Mouse (Mus musculus): ENCODE results near the gene Olfr640.

The Olfr640 gene

GRCm38 (mm10) chr7:104025473-104025872 lies at the start of gene Olfr640:
Gene Olfr640, minus strand, starts transcription at chr7:104025573.
- no peak for DNase-seq (ENCODE audit: low spot score)

GRCm38 (mm10) chr7:104071769-104072168 lies 46.4 kb upstream of the Olfr640 start, which contains the start of gene Olfr644:
Gene Olfr644, minus strand, starts transcription at chr7:104071869.
- DNase-seq (ENCODE audit: low spot score) = no peak

- DNase-seq (ENCODE audit: low spot score) = no peak
Measured at GRCm38 (mm10) chr7:104061345-104061744, 36.0 kb upstream of the Olfr640 start, which contains the start of gene 4930516K23Rik. Gene 4930516K23Rik, minus strand, starts transcription at chr7:104061445.

GRCm38 (mm10) chr7:104059215-104059614 lies 33.8 kb upstream of the Olfr640 start:
- no peak for DNase-seq (ENCODE audit: low spot score)

- DNase-seq (ENCODE audit: low spot score) = no peak
Measured at GRCm38 (mm10) chr7:104052566-104052965, 27.2 kb upstream of the Olfr640 start, which contains the start of gene Olfr642. Gene Olfr642, minus strand, starts transcription at chr7:104052666.

GRCm38 (mm10) chr7:104050745-104051144 lies 25.4 kb upstream of the Olfr640 start:
- DNase-seq (ENCODE audit: low spot score) = no peak

GRCm38 (mm10) chr7:104035145-104035544 lies 9.8 kb upstream of the Olfr640 start, which contains the start of gene Olfr641:
Gene Olfr641, plus strand, starts transcription at chr7:104035445.
- DNase-seq (ENCODE audit: low spot score) = no peak

GRCm38 (mm10) chr7:104026978-104027377 lies 1.6 kb upstream of the Olfr640 start:
- DNase-seq (ENCODE audit: low spot score) = no peak

- DNase-seq (ENCODE audit: low spot score) = no peak
Measured at GRCm38 (mm10) chr7:104021651-104022050, 3.7 kb downstream of the Olfr640 start.

- no peak for DNase-seq (ENCODE audit: low spot score)
Measured at GRCm38 (mm10) chr7:104018953-104019352, 6.4 kb downstream of the Olfr640 start.

- no peak for DNase-seq (ENCODE audit: low spot score)
Measured at GRCm38 (mm10) chr7:104017203-104017602, 8.2 kb downstream of the Olfr640 start, which contains the start of gene Olfr639. Gene Olfr639, minus strand, starts transcription at chr7:104017303.

- no peak for DNase-seq (ENCODE audit: low spot score)
Measured at GRCm38 (mm10) chr7:103999124-103999523, 26.2 kb downstream of the Olfr640 start.

GRCm38 (mm10) chr7:103998446-103998845 lies 26.9 kb downstream of the Olfr640 start, which contains the start of gene Olfr638:
Gene Olfr638, plus strand, starts transcription at chr7:103998746.
- no peak for DNase-seq (ENCODE audit: low spot score)

- DNase-seq (ENCODE audit: low spot score) = no peak
Measured at GRCm38 (mm10) chr7:103971782-103972181, 53.6 kb downstream of the Olfr640 start.

- no peak for DNase-seq (ENCODE audit: low spot score)
Measured at GRCm38 (mm10) chr7:103970852-103971251, 54.5 kb downstream of the Olfr640 start, which contains the start of gene Olfr635. Gene Olfr635, plus strand, starts transcription at chr7:103971152.
